ENCODE assay signal across 29 mouse cellular contexts in genomic region chr16:72234366-72234765, GRCm38 (mm10).
DNase-seq lines count a peak whose midpoint lies in the region; ATAC-seq and TF ChIP-seq lines count a peak whose summit lies in the region.
"Had no signal": no experiment of that assay in that cellular context is flagged by ENCODE, and none has a peak within 500 bp of the region (broad histone marks: within the 10 kb centered on the region; RNA-seq: fewer than 3 reads in every experiment).

No protein-coding gene starts in this region.

- H3K36me3 ChIP-seq in hindbrain, embryonic 12.5 days, result no peaks in the 10 kb centered on the region
- H3K36me3 ChIP-seq in hindbrain, embryonic 14.5 days (replicated peaks; ENCODE audit: control insufficient read depth, insufficient read depth), result no peaks in the 10 kb centered on the region
- no peaks in the 10 kb centered on the region for H3K36me3 ChIP-seq in lung, embryonic 14.5 days (ENCODE audit: insufficient read depth)
- H3K36me3 ChIP-seq in intestine, embryonic 16.5 days (ENCODE audit: control insufficient read depth, insufficient read depth, low read length), result no peaks in the 10 kb centered on the region
- H3K36me3 ChIP-seq: heart, embryonic 10.5 days; heart, embryonic 15.5 days; kidney, embryonic 15.5 days; limb, embryonic 12.5 days; midbrain, embryonic 13.5 days; neural tube, embryonic 15.5 days had no signal

- no peak for TF ChIP-seq CTCF in lung, embryonic 14.5 days (IDR thresholded peaks at IDR 0.05; ENCODE audit: low read depth)

- no peak overlapping the region for H3K4me2 ChIP-seq in hindbrain, embryonic 12.5 days (replicated peaks)
- no peak overlapping the region for H3K4me2 ChIP-seq in hindbrain, embryonic 14.5 days (replicated peaks)
- H3K4me2 ChIP-seq in lung, embryonic 14.5 days, result no peak overlapping the region
- no peak overlapping the region for H3K4me2 ChIP-seq in intestine, embryonic 16.5 days (ENCODE audit: low read depth, low read length)
- H3K4me2 ChIP-seq: heart, embryonic 15.5 days; kidney, embryonic 15.5 days; limb, embryonic 12.5 days; liver, embryonic 11.5 days; midbrain, embryonic 13.5 days; neural tube, embryonic 15.5 days had no signal

- no peak overlapping the region for H3K4me3 ChIP-seq in hindbrain, embryonic 12.5 days
- H3K4me3 ChIP-seq in hindbrain, embryonic 14.5 days (replicated peaks; ENCODE audit: low read length), result no peak overlapping the region
- no peak overlapping the region for H3K4me3 ChIP-seq in lung, embryonic 14.5 days (ENCODE audit: low read depth, low read length)
- H3K4me3 ChIP-seq in intestine, embryonic 16.5 days (ENCODE audit: low read length), result no peak overlapping the region
- H3K4me3 ChIP-seq: erythroblast, embryonic 14.5 days; heart, embryonic 10.5 days; heart, embryonic 15.5 days; kidney, embryonic 15.5 days; limb, embryonic 12.5 days; midbrain, embryonic 13.5 days; neural tube, embryonic 15.5 days had no signal

- ATAC-seq in hindbrain, embryonic 12.5 days (ENCODE audit: low FRiP score), result no peak
- ATAC-seq in hindbrain, embryonic 14.5 days (ENCODE audit: low FRiP score), result no peak
- ATAC-seq in lung, embryonic 14.5 days (ENCODE audit: insufficient read depth), result peak; percentile 75; the same call in 1 of the 2 replicates
- ATAC-seq in intestine, embryonic 16.5 days, result peak; percentile 26; the same call in 1 of the 2 replicates
- ATAC-seq: activated CD4-positive, CD25-positive, alpha-beta regulatory T cell, adult 4 months; forebrain, embryonic 16.5 days; lung, postnatal 0 days; midbrain, embryonic 13.5 days had no signal

- no peak overlapping the region for H3K9ac ChIP-seq in hindbrain, embryonic 12.5 days
- no peak overlapping the region for H3K9ac ChIP-seq in hindbrain, embryonic 14.5 days
- H3K9ac ChIP-seq in lung, embryonic 14.5 days, result no peak overlapping the region
- H3K9ac ChIP-seq in intestine, embryonic 16.5 days (ENCODE audit: low read depth, low read length), result no peak overlapping the region
- H3K9ac ChIP-seq: heart, embryonic 15.5 days; kidney, embryonic 15.5 days; limb, embryonic 12.5 days; midbrain, embryonic 13.5 days; neural tube, embryonic 15.5 days had no signal

- WGBS in hindbrain, embryonic 12.5 days, result 33% methylated on average over 1 of the region's 1 CpGs
- WGBS in hindbrain, embryonic 14.5 days, result 44% methylated on average over 1 of the region's 1 CpGs
- 11% methylated on average over 1 of the region's 1 CpGs for WGBS in lung, embryonic 14.5 days
- WGBS in intestine, embryonic 16.5 days, result 33% methylated on average over 1 of the region's 1 CpGs

- peak overlapping the region; percentile 12; the same call in 1 of the 2 replicates for H3K27ac ChIP-seq in hindbrain, embryonic 12.5 days
- no peak overlapping the region for H3K27ac ChIP-seq in hindbrain, embryonic 14.5 days
- no peak overlapping the region for H3K27ac ChIP-seq in lung, embryonic 14.5 days (ENCODE audit: low read depth)
- H3K27ac ChIP-seq in intestine, embryonic 16.5 days (ENCODE audit: low read length), result no peak overlapping the region
- H3K27ac ChIP-seq: heart, embryonic 10.5 days; heart, embryonic 15.5 days; kidney, embryonic 15.5 days; limb, embryonic 12.5 days; macrophage; midbrain, embryonic 13.5 days; neural tube, embryonic 15.5 days had no signal

- peak; percentile 31 for DNase-seq in adrenal gland, adult 2 months
- DNase-seq in adrenal gland, postnatal 25 days, result no peak
- DNase-seq in hindbrain, embryonic 14.5 days (ENCODE audit: low spot score), result no peak
- peak; percentile 51 for DNase-seq in lung, embryonic 14.5 days
- no peak for DNase-seq in lung, postnatal 4 days
- no peak for DNase-seq in cerebellum, adult 11 months
- DNase-seq: cerebellum, adult 11-12 months; cerebellum, adult 9-11 months; gastrocnemius, postnatal 14 days; heart, adult 11 months; kidney, adult 18-20 months; kidney, postnatal 4 days; retina, postnatal 1 day; thymus, postnatal 4 days had no signal

- no peaks in the 10 kb centered on the region for H3K27me3 ChIP-seq in hindbrain, embryonic 12.5 days
- no peaks in the 10 kb centered on the region for H3K27me3 ChIP-seq in hindbrain, embryonic 14.5 days (ENCODE audit: control insufficient read depth, insufficient read depth, low read length)
- H3K27me3 ChIP-seq in lung, embryonic 14.5 days (ENCODE audit: insufficient read depth, low read length), result no peaks in the 10 kb centered on the region
- H3K27me3 ChIP-seq in intestine, embryonic 16.5 days (replicated peaks; ENCODE audit: control insufficient read depth, insufficient read depth, low read length), result no peaks in the 10 kb centered on the region
- H3K27me3 ChIP-seq: CH12.LX; heart, embryonic 15.5 days; kidney, embryonic 15.5 days; limb, embryonic 12.5 days; midbrain, embryonic 13.5 days; neural tube, embryonic 15.5 days had no signal

- H3K4me1 ChIP-seq in hindbrain, embryonic 12.5 days, result no peaks in the 10 kb centered on the region
- H3K4me1 ChIP-seq in hindbrain, embryonic 14.5 days (replicated peaks; ENCODE audit: control insufficient read depth, insufficient read depth, low read length), result no peaks in the 10 kb centered on the region
- no peaks in the 10 kb centered on the region; the same call in 1 of the 2 replicates for H3K4me1 ChIP-seq in lung, embryonic 14.5 days (ENCODE audit: insufficient read depth)
- no peaks in the 10 kb centered on the region; the same call in 1 of the 2 replicates for H3K4me1 ChIP-seq in intestine, embryonic 16.5 days (ENCODE audit: control insufficient read depth, insufficient read depth, low read length)
- H3K4me1 ChIP-seq: heart, embryonic 15.5 days; kidney, embryonic 15.5 days; limb, embryonic 12.5 days; midbrain, embryonic 13.5 days; neural tube, embryonic 15.5 days had no signal

- H3K9me3 ChIP-seq in hindbrain, embryonic 12.5 days (replicated peaks), result no peaks in the 10 kb centered on the region
- no peaks in the 10 kb centered on the region for H3K9me3 ChIP-seq in hindbrain, embryonic 14.5 days (ENCODE audit: control insufficient read depth, low read length)
- no peaks in the 10 kb centered on the region for H3K9me3 ChIP-seq in lung, embryonic 14.5 days (ENCODE audit: low read depth, low read length)
- H3K9me3 ChIP-seq in intestine, embryonic 16.5 days (ENCODE audit: control insufficient read depth, low read length), result no peaks in the 10 kb centered on the region
- H3K9me3 ChIP-seq: heart, embryonic 10.5 days; heart, embryonic 15.5 days; kidney, embryonic 15.5 days; limb, embryonic 12.5 days; midbrain, embryonic 13.5 days; neural tube, embryonic 15.5 days had no signal

Comparison
In these comparisons a context has a peak if more than half of its experiments do, and no peak if none do; other contexts are left out.
1. DNase-seq: peak in adrenal gland, adult 2 months (single experiment) and lung, embryonic 14.5 days (single experiment); none in adrenal gland, postnatal 25 days (single experiment), hindbrain, embryonic 14.5 days (single experiment), lung, postnatal 4 days (0 of 2) and cerebellum, adult 11 months (single experiment).
2. ATAC-seq: peak in lung, embryonic 14.5 days (single experiment) and intestine, embryonic 16.5 days (single experiment); none in hindbrain, embryonic 12.5 days (single experiment) and hindbrain, embryonic 14.5 days (single experiment).